Mouse (Mus musculus): ENCODE data around the gene Tnr. TPM values are rescaled to one million over a fixed set of nuclear protein-coding genes. Genes with fewer than 3 reads are reported as not detected.

Gene Tnr
- polyA plus RNA-seq, 1 experiment from 2014 or later = 2.0 TPM

- no peak overlapping the region for H3K27ac ChIP-seq
- no peak overlapping the region for H3K4me3 ChIP-seq
- ATAC-seq (ENCODE audit: low FRiP score, low read depth) = no peak
- 82% methylated on average over 3 of the region's 3 CpGs for WGBS
- H3K4me2 ChIP-seq (replicated peaks) = no peak overlapping the region
- no peak overlapping the region for H3K9ac ChIP-seq
- no peaks in the 10 kb centered on the region for H3K9me3 ChIP-seq
- no peaks in the 10 kb centered on the region for H3K27me3 ChIP-seq (replicated peaks)
- no peaks in the 10 kb centered on the region for H3K36me3 ChIP-seq
- no peaks in the 10 kb centered on the region for H3K4me1 ChIP-seq
Observed at GRCm38 (mm10) chr1:159872866-159873265, 349.3 kb downstream of the Tnr start.

GRCm38 (mm10) chr1:159878681-159879080 lies 355.1 kb downstream of the Tnr start:
- no peaks in the 10 kb centered on the region for H3K27me3 ChIP-seq (replicated peaks)
- no peak overlapping the region for H3K4me3 ChIP-seq
- no peaks in the 10 kb centered on the region for H3K36me3 ChIP-seq
- ATAC-seq (ENCODE audit: low FRiP score, low read depth) = no peak
- WGBS = 54% methylated on average over 3 of the region's 3 CpGs
- H3K4me1 ChIP-seq = no peaks in the 10 kb centered on the region
- no peak overlapping the region for H3K27ac ChIP-seq
- H3K9me3 ChIP-seq = no peaks in the 10 kb centered on the region
- no peak overlapping the region for H3K9ac ChIP-seq
- no peak overlapping the region for H3K4me2 ChIP-seq (replicated peaks)

- H3K27me3 ChIP-seq (replicated peaks) = no peaks in the 10 kb centered on the region
- H3K36me3 ChIP-seq = no peaks in the 10 kb centered on the region
- ATAC-seq (ENCODE audit: low FRiP score, low read depth) = no peak
- H3K9me3 ChIP-seq = no peaks in the 10 kb centered on the region
- H3K9ac ChIP-seq = no peak overlapping the region
- H3K4me3 ChIP-seq = no peak overlapping the region
- H3K27ac ChIP-seq = no peak overlapping the region
- no peak overlapping the region for H3K4me2 ChIP-seq (replicated peaks)
- 83% methylated on average over 4 of the region's 4 CpGs for WGBS
- no peaks in the 10 kb centered on the region for H3K4me1 ChIP-seq
Observed at GRCm38 (mm10) chr1:159879866-159880265, 356.3 kb downstream of the Tnr start.

GRCm38 (mm10) chr1:159885476-159885875 lies 361.9 kb downstream of the Tnr start:
- WGBS = 51% methylated on average over 3 of the region's 3 CpGs
- H3K4me3 ChIP-seq = no peak overlapping the region
- H3K9ac ChIP-seq = no peak overlapping the region
- no peaks in the 10 kb centered on the region for H3K4me1 ChIP-seq
- no peaks in the 10 kb centered on the region for H3K9me3 ChIP-seq
- no peaks in the 10 kb centered on the region for H3K27me3 ChIP-seq (replicated peaks)
- no peak overlapping the region for H3K27ac ChIP-seq
- no peaks in the 10 kb centered on the region for H3K36me3 ChIP-seq
- no peak for ATAC-seq (ENCODE audit: low FRiP score, low read depth)
- no peak overlapping the region for H3K4me2 ChIP-seq (replicated peaks)

GRCm38 (mm10) chr1:159888611-159889010 lies 365.0 kb downstream of the Tnr start:
- no peaks in the 10 kb centered on the region for H3K4me1 ChIP-seq
- no peaks in the 10 kb centered on the region for H3K36me3 ChIP-seq
- H3K4me2 ChIP-seq (replicated peaks) = no peak overlapping the region
- H3K9me3 ChIP-seq = no peaks in the 10 kb centered on the region
- no peak overlapping the region for H3K27ac ChIP-seq
- no peak for ATAC-seq (ENCODE audit: low FRiP score, low read depth)
- H3K9ac ChIP-seq = no peak overlapping the region
- H3K27me3 ChIP-seq (replicated peaks) = no peaks in the 10 kb centered on the region
- WGBS = 95% methylated on average over 5 of the region's 5 CpGs
- no peak overlapping the region for H3K4me3 ChIP-seq

GRCm38 (mm10) chr1:159889012-159889765 lies 365.6 kb downstream of the Tnr start:
- H3K9ac ChIP-seq = no peak overlapping the region
- H3K9me3 ChIP-seq = no peaks in the 10 kb centered on the region
- H3K27ac ChIP-seq = no peak overlapping the region
- H3K4me2 ChIP-seq (replicated peaks) = no peak overlapping the region
- WGBS = 90% methylated on average over 17 of the region's 17 CpGs
- no peaks in the 10 kb centered on the region for H3K27me3 ChIP-seq (replicated peaks)
- H3K4me3 ChIP-seq = no peak overlapping the region
- ATAC-seq (ENCODE audit: low FRiP score, low read depth) = no peak
- no peaks in the 10 kb centered on the region for H3K36me3 ChIP-seq
- no peaks in the 10 kb centered on the region for H3K4me1 ChIP-seq

- H3K27me3 ChIP-seq (replicated peaks) = no peaks in the 10 kb centered on the region
- H3K9ac ChIP-seq = no peak overlapping the region
- no peaks in the 10 kb centered on the region for H3K4me1 ChIP-seq
- no peaks in the 10 kb centered on the region for H3K9me3 ChIP-seq
- no peak overlapping the region for H3K4me2 ChIP-seq (replicated peaks)
- H3K27ac ChIP-seq = no peak overlapping the region
- ATAC-seq (ENCODE audit: low FRiP score, low read depth) = no peak
- H3K4me3 ChIP-seq = no peak overlapping the region
- 89% methylated on average over 5 of the region's 5 CpGs for WGBS
- H3K36me3 ChIP-seq = no peaks in the 10 kb centered on the region
Observed at GRCm38 (mm10) chr1:159890524-159890923, 367.0 kb downstream of the Tnr start.

GRCm38 (mm10) chr1:159895094-159895493 lies 371.5 kb downstream of the Tnr start:
- ATAC-seq (ENCODE audit: low FRiP score, low read depth) = no peak
- no peak overlapping the region for H3K27ac ChIP-seq
- no peaks in the 10 kb centered on the region for H3K36me3 ChIP-seq
- H3K9ac ChIP-seq = no peak overlapping the region
- 77% methylated on average over 3 of the region's 3 CpGs for WGBS
- no peaks in the 10 kb centered on the region for H3K27me3 ChIP-seq (replicated peaks)
- no peak overlapping the region for H3K4me2 ChIP-seq (replicated peaks)
- no peaks in the 10 kb centered on the region for H3K9me3 ChIP-seq
- no peaks in the 10 kb centered on the region for H3K4me1 ChIP-seq
- H3K4me3 ChIP-seq = no peak overlapping the region

- Histone ChIP-seq H3K4me3 (no peak overlapping the region), H3K4me1 (peaks cover 12% of the 10 kb centered on the region), H3K9ac (no peak overlapping the region), H3K36me3 (no peaks in the 10 kb centered on the region), H3K4me2 (replicated peaks) (no peak overlapping the region), H3K27ac (no peak overlapping the region), H3K9me3 (no peaks in the 10 kb centered on the region), H3K27me3 (replicated peaks) (no peaks in the 10 kb centered on the region)
- 85% methylated on average over 3 of the region's 3 CpGs for WGBS
- no peak for ATAC-seq (ENCODE audit: low FRiP score, low read depth)
Observed at GRCm38 (mm10) chr1:159899991-159900390, 376.4 kb downstream of the Tnr start.

GRCm38 (mm10) chr1:159900639-159901038 lies 377.1 kb downstream of the Tnr start:
- H3K9me3 ChIP-seq = no peaks in the 10 kb centered on the region
- H3K4me2 ChIP-seq (replicated peaks) = no peak overlapping the region
- peaks cover 12% of the 10 kb centered on the region for H3K4me1 ChIP-seq
- no peak overlapping the region for H3K27ac ChIP-seq
- 52% methylated on average over 3 of the region's 3 CpGs for WGBS
- no peak overlapping the region for H3K4me3 ChIP-seq
- H3K36me3 ChIP-seq = no peaks in the 10 kb centered on the region
- no peak overlapping the region for H3K9ac ChIP-seq
- 0 out of 2 replicates have a peak, but pooled peaks have one; percentile 39 for ATAC-seq (ENCODE audit: low FRiP score, low read depth)
- H3K27me3 ChIP-seq (replicated peaks) = no peaks in the 10 kb centered on the region

- Histone ChIP-seq H3K9ac (no peak overlapping the region), H3K4me2 (replicated peaks) (no peak overlapping the region), H3K27ac (no peak overlapping the region), H3K36me3 (no peaks in the 10 kb centered on the region), H3K27me3 (replicated peaks) (no peaks in the 10 kb centered on the region), H3K9me3 (no peaks in the 10 kb centered on the region), H3K4me3 (no peak overlapping the region), H3K4me1 (peaks cover 12% of the 10 kb centered on the region)
- 41% methylated on average over 7 of the region's 7 CpGs for WGBS
- ATAC-seq (ENCODE audit: low FRiP score, low read depth) = peak; percentile 91
Observed at GRCm38 (mm10) chr1:159901366-159902119, 378.0 kb downstream of the Tnr start.

- H3K9ac ChIP-seq = no peak overlapping the region
- no peaks in the 10 kb centered on the region for H3K9me3 ChIP-seq
- 0 out of 2 replicates have a peak, but pooled peaks have one; percentile 12 for ATAC-seq (ENCODE audit: low FRiP score, low read depth)
- H3K27ac ChIP-seq = no peak overlapping the region
- WGBS = 76% methylated on average over 4 of the region's 4 CpGs
- H3K4me3 ChIP-seq = no peak overlapping the region
- H3K27me3 ChIP-seq (replicated peaks) = no peaks in the 10 kb centered on the region
- peaks cover 12% of the 10 kb centered on the region for H3K4me1 ChIP-seq
- H3K4me2 ChIP-seq (replicated peaks) = no peak overlapping the region
- no peaks in the 10 kb centered on the region for H3K36me3 ChIP-seq
Observed at GRCm38 (mm10) chr1:159902120-159902497, 378.5 kb downstream of the Tnr start.

Measured in neural tube, embryonic 12.5 days (tissue).